In genomic region chr6:108828872-108829271, GRCm38 (mm10) we compare ENCODE assay signal across 7 mouse cellular contexts. TPM values are rescaled to one million over a fixed set of nuclear protein-coding genes. Genes with fewer than 3 reads are reported as not detected.
A peak's percentile ranks its signal among the peaks of the same experiment; 100 is the strongest.
DNase-seq lines count a peak whose midpoint lies in the region; ATAC-seq and TF ChIP-seq lines count a peak whose summit lies in the region.

No protein-coding gene starts in this region.

- no peaks in the 10 kb centered on the region for H3K36me3 ChIP-seq in lung, postnatal 0 days (ENCODE audit: insufficient read depth, low read length)

- no peak for TF ChIP-seq CTCF in bone marrow macrophage, adult 2 months (IDR thresholded peaks at IDR 0.05; ENCODE audit: low read depth, low read length)
- no peak for TF ChIP-seq CTCF in lung, postnatal 0 days (IDR thresholded peaks at IDR 0.05)

- DNase-seq in spleen, adult 18-20 months, result peak; percentile 41 to 55
- DNase-seq in spleen, adult 12 weeks (ENCODE audit: low spot score), result no peak
- peak; percentile 47 for DNase-seq in gastrocnemius, postnatal 10 days
- DNase-seq in kidney, adult 9 months, result peak; percentile 30
- DNase-seq in lung, postnatal 0 days (ENCODE audit: low spot score), result peak; percentile 51
- DNase-seq in right cerebral cortex, postnatal 4 days, result peak; percentile 50

- no peaks in the 10 kb centered on the region for H3K27me3 ChIP-seq in lung, postnatal 0 days (replicated peaks; ENCODE audit: insufficient read depth, low read length)

- peak overlapping the region; percentile 84 for H3K27ac ChIP-seq in bone marrow macrophage, adult 2 months (ENCODE audit: insufficient read depth, low read depth, low read length)
- H3K27ac ChIP-seq in lung, postnatal 0 days (ENCODE audit: low read length), result peak overlapping the region; percentile 87

- peak overlapping the region; percentile 77 for H3K9ac ChIP-seq in lung, postnatal 0 days (replicated peaks; ENCODE audit: low read depth)

- H3K4me2 ChIP-seq in lung, postnatal 0 days (replicated peaks; ENCODE audit: low read depth, low read length), result peak overlapping the region; percentile 86

- WGBS in lung, postnatal 0 days, result under 1% methylated on average over 53 of the region's 56 CpGs

- no peak for TF ChIP-seq EP300 in lung, postnatal 0 days (IDR thresholded peaks at IDR 0.05)

- TF ChIP-seq POLR2A in bone marrow macrophage, adult 2 months (IDR thresholded peaks at IDR 0.05; ENCODE audit: borderline replicate concordance, low read depth, low read length), result no peak

- H3K4me1 ChIP-seq in bone marrow macrophage, adult 2 months (ENCODE audit: control insufficient read depth, insufficient read depth, low read length), result peaks cover 42% of the 10 kb centered on the region
- H3K4me1 ChIP-seq in lung, postnatal 0 days (ENCODE audit: insufficient read depth, low read depth, low read length), result peaks cover 8% of the 10 kb centered on the region; the same call in 1 of the 2 replicates

- no peaks in the 10 kb centered on the region for H3K9me3 ChIP-seq in lung, postnatal 0 days (ENCODE audit: low read length)

- ATAC-seq in lung, postnatal 0 days, result peak; percentile 14

- H3K4me3 ChIP-seq in bone marrow macrophage, adult 2 months (ENCODE audit: insufficient read depth, low read length), result peak overlapping the region; percentile 83
- peak overlapping the region; percentile 96 for H3K4me3 ChIP-seq in lung, postnatal 0 days (ENCODE audit: low read depth, low read length)

RNA-seq across cellular contexts. Expression of gene Edem1, which starts 0.4 kb away (rescaled TPM):
- 186 and 200 TPM in 2 replicates for polyA plus RNA-seq in bone marrow macrophage, adult 2 months (2012; ENCODE audit: insufficient read depth, insufficient read length, missing spikeins)
- 10 to 100 TPM; 12.6 to 20.3 TPM for total RNA-seq in gastrocnemius, postnatal 10 days (2021)
- 15.0 and 15.5 TPM in 2 replicates for polyA plus RNA-seq in lung, postnatal 0 days (2015; fragmentation: Nextera tagmentation; extraction: Ambion mirVana)

RNA-seq across cellular contexts. Expression of gene Arl8b, which starts 46.0 kb away (rescaled TPM):
- polyA plus RNA-seq in bone marrow macrophage, adult 2 months (2012; ENCODE audit: insufficient read depth, insufficient read length, missing spikeins), result 103 and 114 TPM in 2 replicates
- total RNA-seq in gastrocnemius, postnatal 10 days (2021), result 10 to 100 TPM; 70.5 to 75.3 TPM
- polyA plus RNA-seq in lung, postnatal 0 days (2015; fragmentation: Nextera tagmentation; extraction: Ambion mirVana), result 45.5 and 54.3 TPM in 2 replicates

Comparison
In these comparisons a context has a peak if more than half of its experiments do, and no peak if none do; other contexts are left out.
1. RNA of gene Edem1, which starts 0.4 kb away (polyA plus RNA-seq): 186 to 200 TPM in bone marrow macrophage, adult 2 months; 15.0 to 15.5 TPM in lung, postnatal 0 days; every median in the first group is over 10 times any median in the second.